Mouse (Mus musculus): ENCODE measurements around the gene Slc2a3.

Slc2a3 gene

DNA sequence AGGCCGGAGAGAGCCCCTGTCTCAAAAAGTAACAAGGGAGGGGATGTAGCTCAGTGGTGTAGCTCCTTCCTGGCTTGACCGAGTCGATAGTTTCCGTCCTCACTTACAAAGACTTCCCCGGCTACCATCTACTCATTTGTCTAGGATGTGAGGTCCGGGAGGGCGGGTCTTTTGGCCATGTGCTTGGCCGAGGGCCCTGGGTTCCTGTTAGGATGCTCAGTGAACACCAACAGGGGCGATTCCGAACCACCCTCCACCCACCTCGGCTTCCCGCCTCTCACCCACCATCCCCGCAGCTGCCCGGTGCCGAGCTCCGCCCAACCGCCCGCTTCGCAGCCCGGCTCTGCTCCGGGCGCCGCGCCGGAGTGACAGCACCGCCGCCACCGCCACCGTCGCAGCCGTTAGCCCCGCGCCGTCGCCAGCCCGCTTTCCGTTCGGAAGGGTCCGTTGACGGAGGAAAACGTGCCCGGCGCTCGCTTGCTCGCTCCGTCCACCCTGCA is at the start of gene Slc2a3:
Gene Slc2a3 (minus strand): TSS at position 340 of the 500 bp plus-strand sequence.
- no peak for DNase-seq (ENCODE audit: low spot score)

DNA sequence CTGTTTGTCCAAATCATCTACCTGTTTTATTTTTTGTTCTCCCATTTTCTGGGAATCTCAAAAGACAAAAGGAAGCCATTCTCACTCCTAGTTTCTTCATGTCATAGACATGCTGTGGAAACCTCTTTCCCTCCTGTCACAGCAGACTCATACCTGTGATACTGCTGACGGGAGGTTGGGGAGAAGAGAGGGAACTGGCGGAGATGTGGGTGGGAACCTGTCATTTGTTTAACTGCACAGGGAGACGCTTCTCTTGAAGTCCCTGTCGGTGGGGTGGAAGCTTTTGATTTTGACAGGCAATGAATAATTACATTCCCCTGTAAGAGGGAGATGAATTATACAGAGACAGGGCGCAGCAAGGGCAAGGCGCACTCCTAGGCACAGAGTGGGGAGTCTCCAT is 42.3 kb upstream of the Slc2a3 start:
- no peak for DNase-seq (ENCODE audit: low spot score)

- DNase-seq (ENCODE audit: low spot score): no peak
Observed at GRCm38 (mm10) chr6:122837539-122837938, 36.1 kb upstream of the Slc2a3 start.

- DNase-seq (ENCODE audit: low spot score): no peak
Observed at GRCm38 (mm10) chr6:122836974-122837373, 35.5 kb upstream of the Slc2a3 start.

GRCm38 (mm10) chr6:122834365-122834764 is 32.9 kb upstream of the Slc2a3 start:
- DNase-seq (ENCODE audit: low spot score): no peak

- no peak for DNase-seq (ENCODE audit: low spot score)
Observed at GRCm38 (mm10) chr6:122832880-122833279, 31.4 kb upstream of the Slc2a3 start.

- DNase-seq (ENCODE audit: low spot score): no peak
Observed at GRCm38 (mm10) chr6:122828086-122828485, 26.6 kb upstream of the Slc2a3 start.

DNA sequence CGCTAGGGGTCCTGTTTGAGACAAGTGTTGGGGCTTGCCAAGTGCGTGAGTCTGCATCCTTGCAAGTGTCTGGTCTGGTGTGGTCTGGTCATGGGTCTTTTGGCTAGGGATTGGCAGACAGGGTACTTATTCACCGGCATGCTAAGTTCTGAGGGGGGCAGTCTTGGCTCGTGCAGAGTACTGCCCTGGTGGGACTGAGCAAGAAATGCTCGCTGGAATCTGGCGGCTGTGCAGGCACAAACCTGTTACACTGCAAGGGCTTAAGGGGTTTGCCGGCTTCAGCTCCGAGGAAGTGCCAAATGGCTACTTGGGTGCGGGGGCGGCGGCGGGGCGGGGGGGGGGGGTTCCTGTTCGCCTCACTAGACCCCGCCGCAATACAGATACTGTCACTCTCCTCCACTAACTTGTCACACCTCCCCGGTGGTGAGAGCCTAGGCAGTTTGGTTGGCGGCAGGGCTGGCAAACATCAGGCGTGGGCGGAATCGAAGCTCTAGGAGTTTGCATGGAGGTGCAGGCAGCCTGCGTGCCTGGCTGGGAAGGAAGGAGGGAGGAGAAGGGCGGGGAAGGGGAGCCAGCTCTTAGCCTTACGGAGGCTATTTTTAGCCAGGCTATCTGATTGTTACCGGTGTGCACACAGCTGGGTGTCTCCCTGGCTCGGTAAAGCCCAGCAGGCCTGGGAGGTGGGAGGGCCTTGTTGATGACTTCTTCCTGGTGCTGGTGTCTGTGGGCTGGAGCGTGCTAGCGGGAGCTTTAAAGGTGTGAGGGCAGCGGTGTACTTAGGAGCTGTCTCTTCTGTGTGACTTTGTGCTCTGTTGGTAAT is 24.7 kb upstream of the Slc2a3 start:
- DNase-seq (ENCODE audit: low spot score): no peak

GRCm38 (mm10) chr6:122825166-122825565 is 23.7 kb upstream of the Slc2a3 start:
- no peak for DNase-seq (ENCODE audit: low spot score)

GRCm38 (mm10) chr6:122824086-122824485 is 22.6 kb upstream of the Slc2a3 start:
- no peak for DNase-seq (ENCODE audit: low spot score)

DNA sequence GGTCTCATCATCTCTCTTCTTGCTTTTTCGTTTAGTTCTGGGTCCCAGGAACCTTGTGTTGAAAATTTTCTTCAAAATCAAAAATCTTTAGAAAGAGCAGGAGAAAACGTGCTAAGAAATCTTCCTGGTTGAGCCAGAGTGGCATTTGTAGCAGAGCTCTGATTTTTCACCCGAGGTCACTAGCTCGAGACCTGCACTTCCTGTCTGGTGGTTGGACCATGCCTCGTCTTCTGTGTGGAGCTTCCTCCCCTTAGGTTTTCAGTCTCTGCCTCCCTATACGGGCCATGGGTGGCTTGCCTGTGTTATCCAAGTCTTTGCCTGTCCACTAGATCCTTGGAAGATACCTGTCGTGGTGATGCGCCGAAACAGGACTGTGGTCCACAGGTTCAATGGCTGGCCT is 20.4 kb upstream of the Slc2a3 start:
- DNase-seq (ENCODE audit: low spot score): no peak

GRCm38 (mm10) chr6:122820799-122821650 is 19.6 kb upstream of the Slc2a3 start:
- DNase-seq (ENCODE audit: low spot score): no peak

DNA sequence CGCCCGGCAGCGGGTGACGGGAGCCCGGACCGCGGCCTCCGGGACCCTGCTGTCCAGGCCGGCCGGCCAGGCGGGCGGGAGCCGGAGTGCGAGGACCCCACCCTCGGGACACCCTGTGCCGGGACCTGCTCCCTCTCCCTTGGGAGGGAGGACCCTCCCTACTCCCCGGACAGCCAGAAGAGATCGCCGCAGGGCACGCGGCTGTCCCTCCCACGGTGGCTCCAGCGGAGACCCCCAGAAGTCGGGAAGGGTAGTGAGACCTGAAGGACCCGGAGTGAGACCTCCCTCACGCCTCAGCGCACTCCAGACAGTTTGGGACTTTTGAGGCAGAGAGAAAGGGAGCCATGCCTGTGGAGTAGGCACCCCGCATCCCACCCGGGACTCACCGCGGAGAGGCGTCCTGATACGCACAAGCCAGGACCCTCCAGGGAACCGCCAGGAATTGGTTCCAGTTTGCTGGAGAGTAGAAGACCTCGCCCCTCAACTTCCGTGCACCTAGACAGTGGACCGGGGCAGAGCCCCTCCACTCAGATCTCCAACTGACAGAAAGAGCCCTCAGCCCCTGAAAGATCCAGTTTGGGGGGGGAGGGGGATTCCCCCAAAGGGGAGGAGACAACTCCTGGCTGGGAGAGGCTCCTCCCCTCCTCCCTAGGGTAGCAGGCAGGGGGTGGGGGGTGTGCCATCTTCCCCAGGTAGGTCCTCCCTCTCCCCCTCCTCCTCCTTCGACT is 18.8 kb upstream of the Slc2a3 start:
- no peak for DNase-seq (ENCODE audit: low spot score)

DNA sequence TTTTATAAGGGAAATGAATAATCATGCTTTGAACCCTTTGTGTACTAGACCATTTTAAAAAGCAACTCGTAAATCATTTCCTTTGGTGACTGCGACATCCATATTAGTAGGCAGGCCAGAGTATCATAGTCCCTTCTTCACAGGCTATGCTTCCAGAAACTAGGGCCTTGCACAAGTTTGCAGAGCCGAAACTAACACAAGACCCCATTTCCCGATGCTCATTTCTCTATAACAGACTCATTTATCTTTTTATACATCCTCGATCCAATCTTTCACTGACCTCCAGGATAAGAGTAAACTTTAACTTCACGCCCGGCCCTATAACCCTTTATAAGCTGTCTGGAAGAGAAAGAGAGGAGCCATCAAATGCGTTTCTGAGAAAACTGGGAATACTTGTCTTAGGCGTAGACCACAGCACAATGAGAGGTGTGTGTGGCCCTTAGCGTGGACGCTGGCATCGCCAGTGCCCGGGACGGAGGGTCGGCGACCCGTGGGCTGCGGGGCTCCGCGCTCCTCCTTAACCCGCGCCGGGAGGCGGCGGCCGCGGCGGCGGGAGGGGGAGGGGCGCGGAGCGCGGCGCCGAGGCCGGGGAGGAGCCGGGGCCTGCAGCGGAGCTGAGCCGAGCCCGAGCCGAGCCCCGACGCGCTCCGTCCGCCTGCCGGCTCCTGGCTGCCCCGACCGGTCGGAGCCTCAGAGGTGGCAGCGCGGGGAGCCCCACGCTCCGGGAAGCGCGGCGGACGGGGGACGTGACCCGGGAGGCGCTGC is 18.0 kb upstream of the Slc2a3 start, which contains the start of gene Foxj2:
Gene Foxj2 (plus strand): TSS at position 609 of the 765 bp plus-strand sequence.
- no peak for DNase-seq (ENCODE audit: low spot score)

GRCm38 (mm10) chr6:122813640-122814039 is 12.2 kb upstream of the Slc2a3 start:
- no peak for DNase-seq (ENCODE audit: low spot score)

GRCm38 (mm10) chr6:122812716-122813115 is 11.3 kb upstream of the Slc2a3 start:
- DNase-seq (ENCODE audit: low spot score): no peak

GRCm38 (mm10) chr6:122811771-122812600 is 10.5 kb upstream of the Slc2a3 start:
- no peak for DNase-seq (ENCODE audit: low spot score)

- DNase-seq (ENCODE audit: low spot score): peak; percentile 68
Observed at GRCm38 (mm10) chr6:122811280-122811652, 9.8 kb upstream of the Slc2a3 start.

DNA sequence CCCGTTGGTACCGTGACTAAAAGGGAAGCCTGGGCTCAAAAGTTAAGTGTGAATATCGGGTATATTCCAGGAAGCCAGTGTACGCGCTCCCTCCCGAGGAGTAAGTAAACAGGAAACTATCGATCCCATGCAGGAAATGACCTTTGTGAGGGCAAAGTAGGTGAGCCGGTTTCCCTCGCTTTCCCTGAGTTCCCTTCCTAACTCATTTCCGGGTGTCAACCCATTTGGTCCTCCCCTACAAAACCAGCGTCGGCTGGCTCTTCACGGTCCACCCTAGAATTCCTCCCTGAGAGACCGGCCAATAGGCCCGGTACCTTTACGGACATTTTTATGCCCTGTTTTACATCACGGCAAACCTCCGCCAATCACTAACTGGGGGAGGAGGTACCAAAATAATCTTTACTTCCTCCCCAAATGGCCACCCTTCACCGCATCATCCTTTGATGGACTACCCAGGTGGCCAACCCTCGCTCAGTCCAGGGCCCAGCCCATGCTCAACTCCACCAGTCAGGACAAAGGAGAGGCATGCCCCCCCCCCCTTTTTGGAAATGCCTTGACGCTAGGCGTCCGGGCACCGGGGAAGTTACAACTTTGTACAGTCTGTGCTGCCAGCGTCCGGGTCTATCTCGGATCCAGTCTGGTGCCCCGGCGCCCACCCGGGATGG is 9.3 kb upstream of the Slc2a3 start:
- DNase-seq (ENCODE audit: low spot score): peak; percentile 95
